Mouse (Mus musculus) cortical plate, adult 2 months (tissue): Measurements from ENCODE around the gene Nceh1.

Source experiments
- CTCF ChIP-seq: fragments of 200-500 bp; IDR thresholded peaks from 2 replicates; pipeline ENCODE4 v1.5.1; 2011; ENCODE audit warnings: mild to moderate bottlenecking, control low read depth, low read length; ENCODE audit not compliant: insufficient read depth; ENCODE audit errors: extremely low read depth
- POLR2A ChIP-seq: fragments of 200-500 bp; IDR thresholded peaks from 2 replicates; pipeline ENCODE4 v1.6.1; 2011; ENCODE audit warnings: mild to moderate bottlenecking, low read length, control low read depth; ENCODE audit not compliant: insufficient read depth; ENCODE audit errors: extremely low read depth

GRCm38 (mm10) chr3:27197816-27198215 lies 15.1 kb downstream of the Nceh1 start:
- TF ChIP-seq CTCF, result no peak
- TF ChIP-seq POLR2A, result no peak
